Mouse (Mus musculus) kidney, postnatal 0 days (tissue): Measurements from ENCODE around the gene Adamts18. TPM values are rescaled to one million over a fixed set of nuclear protein-coding genes. Genes with fewer than 3 reads are reported as not detected.
A peak's percentile ranks its signal among the peaks of the same experiment; 100 is the strongest.

ENCODE experiments used
- ATAC-seq: fragments of 200-750 bp; cut with Nextera tagmentation; replicated peaks from 2 replicates; pipeline ENCODE4 v1.8.0; 2017; ENCODE audit warnings: low read depth, moderate number of reproducible peaks, moderate TSS enrichment, moderate library complexity; ENCODE audit not compliant: low FRiP score
- DNase-seq: peaks from one replicate; pipeline ENCODE4 v3.0.0-alpha.2; 2016; ENCODE audit warnings: low spot score
- H3K27ac ChIP-seq: fragments of 300-500 bp; sonication (generic); 2 replicates; pipeline ENCODE4 v1.5.1; 2014; ENCODE audit warnings: mild to moderate bottlenecking
- H3K27me3 ChIP-seq: fragments of 300-500 bp; sonication (generic); 2 replicates; pipeline ENCODE4 v1.6.1; 2014; ENCODE audit warnings: low read length, mixed read lengths; ENCODE audit not compliant: insufficient read depth
- H3K36me3 ChIP-seq: fragments of 300-500 bp; sonication (generic); 2 replicates; pipeline ENCODE4 v1.6.1; 2014; ENCODE audit warnings: low read length, mixed read lengths; ENCODE audit not compliant: insufficient read depth
- H3K4me1 ChIP-seq: fragments of 300-500 bp; sonication (generic); replicated peaks from 2 replicates; pipeline ENCODE4 v1.6.1; 2014; ENCODE audit warnings: antibody characterized with exemption, low read length, mixed read lengths; ENCODE audit not compliant: insufficient read depth
- H3K4me2 ChIP-seq: fragments of 300-500 bp; sonication (generic); 2 replicates; pipeline ENCODE4 v1.6.1; 2014; ENCODE audit warnings: mild to moderate bottlenecking, low read length, moderate library complexity, mixed read lengths
- H3K4me3 ChIP-seq: fragments of 300-500 bp; sonication (generic); replicated peaks from 2 replicates; pipeline ENCODE4 v1.5.1; 2014; ENCODE audit warnings: low read depth, low read length
- H3K9ac ChIP-seq: fragments of 300-500 bp; sonication (generic); 2 replicates; pipeline ENCODE4 v1.6.1; 2014; ENCODE audit warnings: low read depth, low read length
- H3K9me3 ChIP-seq: fragments of 300-500 bp; sonication (generic); replicated peaks from 2 replicates; pipeline ENCODE4 v1.6.1; 2016; ENCODE audit warnings: low read length, inconsistent platforms, mixed read lengths
- CTCF ChIP-seq: IDR thresholded peaks from 2 replicates; pipeline ENCODE4 v1.5.1; 2016; ENCODE audit warnings: antibody characterized with exemption, low read depth, mild to moderate bottlenecking, moderate library complexity
- WGBS: fragments of 180-500 bp; shearing (Covaris S2); extraction: QIAGEN DNeasy Blood & Tissue Kit; methylation state at CpG from one replicate; pipeline ENCODE4 v1.1.7; 2014; 5-methylcytosine and 5-hydroxymethylcytosine counted together
- polyA plus RNA-seq: library from polyadenylated mRNA; unstranded; fragments of >200 nt; fragmentation: Nextera tagmentation; extraction: Ambion mirVana; gene quantifications from 2 replicates; pipeline ENCODE4 v1.2.1, GENCODE M21; 2015

The Adamts18 gene
- polyA plus RNA-seq, 1 experiment from 2014 or later: 1.6 TPM

- H3K9me3 ChIP-seq: no peaks in the 10 kb centered on the region
- 54% methylated on average over 2 of the region's 2 CpGs for WGBS
Measured at GRCm38 (mm10) chr8:113675281-113675680, 173.3 kb downstream of the Adamts18 start.

GRCm38 (mm10) chr8:113674611-113675010, 173.9 kb downstream of the Adamts18 start:
- WGBS: 64% methylated on average over 3 of the region's 3 CpGs
- no peak overlapping the region for H3K27ac ChIP-seq
- ATAC-seq (no peak), DNase-seq (no peak)
- no peak overlapping the region for H3K4me2 ChIP-seq
- no peak overlapping the region for H3K4me3 ChIP-seq
- H3K27me3 ChIP-seq: no peaks in the 10 kb centered on the region
- no peak overlapping the region for H3K9ac ChIP-seq
- no peaks in the 10 kb centered on the region for H3K9me3 ChIP-seq
- no peaks in the 10 kb centered on the region for H3K4me1 ChIP-seq
- no peak for TF ChIP-seq CTCF
- H3K36me3 ChIP-seq: no peaks in the 10 kb centered on the region

More at GRCm38 (mm10) chr8:113675281-113675680, 173.3 kb downstream of the Adamts18 start:
- no peak overlapping the region for H3K4me2 ChIP-seq
- no peaks in the 10 kb centered on the region for H3K36me3 ChIP-seq
- no peak overlapping the region for H3K27ac ChIP-seq
- ATAC-seq (no peak), DNase-seq (peak; percentile 15)
- no peaks in the 10 kb centered on the region for H3K27me3 ChIP-seq
- TF ChIP-seq CTCF: no peak
- no peak overlapping the region for H3K9ac ChIP-seq
- no peaks in the 10 kb centered on the region for H3K4me1 ChIP-seq
- H3K4me3 ChIP-seq: no peak overlapping the region

GRCm38 (mm10) chr8:113673300-113673699, 175.2 kb downstream of the Adamts18 start:
- DNase-seq: no peak
- Histone ChIP-seq H3K4me2 (no peak overlapping the region), H3K4me1 (no peaks in the 10 kb centered on the region), H3K27me3 (no peaks in the 10 kb centered on the region), H3K4me3 (no peak overlapping the region), H3K27ac (no peak overlapping the region), H3K9me3 (no peaks in the 10 kb centered on the region), H3K36me3 (no peaks in the 10 kb centered on the region), H3K9ac (no peak overlapping the region)
- 67% methylated on average over 3 of the region's 3 CpGs for WGBS
- TF ChIP-seq CTCF: no peak
- ATAC-seq: no peak

GRCm38 (mm10) chr8:113672599-113673255, 175.8 kb downstream of the Adamts18 start:
- H3K36me3 ChIP-seq: no peaks in the 10 kb centered on the region
- no peaks in the 10 kb centered on the region for H3K27me3 ChIP-seq
- no peak overlapping the region for H3K4me2 ChIP-seq
- no peaks in the 10 kb centered on the region for H3K4me1 ChIP-seq
- whole genome bisulfite sequencing: 63% methylated on average over 11 of the region's 11 CpGs
- H3K4me3 ChIP-seq: no peak overlapping the region
- H3K27ac ChIP-seq: no peak overlapping the region
- H3K9ac ChIP-seq: no peak overlapping the region
- H3K9me3 ChIP-seq: no peaks in the 10 kb centered on the region
- peak; percentile 12 for DNase-seq
- no peak for ATAC-seq
- no peak for TF ChIP-seq CTCF

DNA sequence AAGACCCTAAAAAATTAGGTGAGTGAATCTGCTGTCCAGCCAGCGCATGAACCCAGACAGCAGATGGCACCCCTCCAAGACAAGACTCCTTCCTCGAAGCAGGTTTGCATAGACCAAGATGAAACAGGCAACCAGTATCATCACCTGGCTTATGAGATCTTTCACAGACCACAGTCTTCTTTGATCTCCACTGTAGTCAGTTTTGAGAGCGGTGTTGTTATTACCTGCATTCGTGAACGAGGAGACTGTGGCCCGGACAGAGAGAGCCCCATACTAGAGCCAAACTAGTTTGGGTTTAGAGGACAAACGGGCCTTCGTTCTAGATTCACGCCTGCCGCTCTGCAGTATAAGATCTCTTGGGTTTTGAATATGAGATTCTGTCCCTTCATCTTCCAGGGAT, 178.6 kb downstream of the Adamts18 start:
- 84% methylated on average over 10 of the region's 10 CpGs for WGBS
- H3K9ac ChIP-seq: no peak overlapping the region
- H3K27me3 ChIP-seq: no peaks in the 10 kb centered on the region
- no peak overlapping the region for H3K4me2 ChIP-seq
- no peak overlapping the region for H3K27ac ChIP-seq
- TF ChIP-seq CTCF: no peak
- ATAC-seq (no peak), DNase-seq (no peak)
- H3K4me3 ChIP-seq: no peak overlapping the region
- H3K36me3 ChIP-seq: no peaks in the 10 kb centered on the region
- no peaks in the 10 kb centered on the region for H3K9me3 ChIP-seq
- H3K4me1 ChIP-seq: no peaks in the 10 kb centered on the region

- 41% methylated on average over 16 of the region's 16 CpGs for WGBS
- H3K4me1 ChIP-seq: no peaks in the 10 kb centered on the region
Measured at GRCm38 (mm10) chr8:113666714-113667432, 181.7 kb downstream of the Adamts18 start.

More at GRCm38 (mm10) chr8:113666714-113667432, 181.7 kb downstream of the Adamts18 start:
- H3K27ac ChIP-seq: no peak overlapping the region
- no peak for TF ChIP-seq CTCF
- H3K4me3 ChIP-seq: no peak overlapping the region
- no peak overlapping the region for H3K9ac ChIP-seq
- no peak overlapping the region for H3K4me2 ChIP-seq
- H3K36me3 ChIP-seq: no peaks in the 10 kb centered on the region
- H3K27me3 ChIP-seq: no peaks in the 10 kb centered on the region
- H3K9me3 ChIP-seq: no peaks in the 10 kb centered on the region
- DNase-seq: no peak
- ATAC-seq: 0 out of 2 replicates have a peak, but pooled peaks have one; percentile 18
